8 mouse cellular contexts compared by ENCODE assay signal in the genomic region with DNA sequence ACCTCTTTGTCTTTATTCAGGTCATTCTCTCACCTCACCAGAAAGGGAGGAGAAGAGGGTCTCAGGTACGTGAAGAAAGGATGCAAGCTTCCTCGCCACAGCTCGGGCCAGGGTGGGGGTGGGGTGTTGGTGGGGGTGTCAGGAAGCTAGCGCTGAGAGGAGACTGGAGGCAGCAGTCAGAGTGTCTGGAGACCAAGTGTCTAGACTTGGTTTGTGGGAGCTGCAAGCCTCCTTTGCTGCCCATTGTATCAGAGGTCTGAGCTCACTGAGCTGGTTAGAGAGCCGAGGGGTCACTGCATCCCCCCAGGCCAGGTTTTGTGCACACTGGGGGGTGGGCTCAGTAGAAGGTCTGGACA.
A peak's percentile ranks its signal among the peaks of the same experiment; 100 is the strongest.
DNase-seq lines count a peak whose midpoint lies in the region; ATAC-seq and TF ChIP-seq lines count a peak whose summit lies in the region.

No protein-coding gene starts in this region.

- 47% methylated on average over 5 of the region's 5 CpGs for whole genome bisulfite sequencing in lung, embryonic 15.5 days
- 32% methylated on average over 5 of the region's 5 CpGs for WGBS in lung, adult 2 months
- WGBS in intestine, embryonic 14.5 days, result 42% methylated on average over 5 of the region's 5 CpGs
- 3% methylated on average over 5 of the region's 5 CpGs for WGBS in olfactory bulb, adult 2 months

- no peaks in the 10 kb centered on the region for H3K9me3 ChIP-seq in lung, embryonic 15.5 days
- no peaks in the 10 kb centered on the region for H3K9me3 ChIP-seq in intestine, embryonic 14.5 days (ENCODE audit: control insufficient read depth, low read length)

- no peak overlapping the region for H3K9ac ChIP-seq in lung, embryonic 15.5 days
- no peak overlapping the region for H3K9ac ChIP-seq in intestine, embryonic 14.5 days (ENCODE audit: low read length)

- peak overlapping the region; percentile 43 for H3K4me2 ChIP-seq in lung, embryonic 15.5 days
- peak overlapping the region; percentile 41 for H3K4me2 ChIP-seq in intestine, embryonic 14.5 days (ENCODE audit: low read length)

- no peak for TF ChIP-seq POLR2A in lung, adult 2 months (IDR thresholded peaks at IDR 0.05; ENCODE audit: borderline replicate concordance, extremely low read depth, low read depth, low read length)
- TF ChIP-seq POLR2A in olfactory bulb, adult 2 months (IDR thresholded peaks at IDR 0.05; ENCODE audit: insufficient read depth, low read depth, low read length), result peak; percentile 25; the same call in 1 of the 2 replicates

- no peaks in the 10 kb centered on the region for H3K27me3 ChIP-seq in lung, embryonic 15.5 days
- H3K27me3 ChIP-seq in intestine, embryonic 14.5 days (replicated peaks; ENCODE audit: control insufficient read depth, insufficient read depth, low read length), result no peaks in the 10 kb centered on the region

- no peak for ATAC-seq in cerebellum, adult (ENCODE audit: insufficient number of reproducible peaks, low FRiP score, low TSS enrichment)
- ATAC-seq in lung, embryonic 15.5 days (ENCODE audit: borderline replicate concordance, extremely low read depth, low FRiP score, low TSS enrichment), result no peak
- ATAC-seq in intestine, embryonic 14.5 days (replicated peaks; ENCODE audit: low FRiP score, low TSS enrichment, low read depth), result no peak
- no peak for ATAC-seq in activated CD4-positive, CD25-positive, alpha-beta regulatory T cell, adult 4 months

- H3K4me3 ChIP-seq in lung, embryonic 15.5 days, result no peak overlapping the region
- no peak overlapping the region for H3K4me3 ChIP-seq in lung, adult 2 months (replicated peaks; ENCODE audit: extremely low read depth, low read depth, low read length)
- H3K4me3 ChIP-seq in intestine, embryonic 14.5 days (ENCODE audit: low read depth, low read length), result peak overlapping the region; percentile 6; the same call in 1 of the 2 replicates
- H3K4me3 ChIP-seq in olfactory bulb, adult 2 months (ENCODE audit: insufficient read depth, low read depth, low read length), result peak overlapping the region; percentile 56

- peak; percentile 34 to 41 for DNase-seq in cerebellum, postnatal 10 days
- DNase-seq in lung, adult 2 months, result no peak
- DNase-seq in intestine, embryonic 14.5 days (ENCODE audit: low spot score), result no peak
- no peak for DNase-seq in gastrocnemius, postnatal 25 days

- TF ChIP-seq CTCF in lung, adult 2 months (IDR thresholded peaks at IDR 0.05; ENCODE audit: insufficient read depth, low read length), result no peak
- TF ChIP-seq CTCF in olfactory bulb, adult 2 months (IDR thresholded peaks at IDR 0.05; ENCODE audit: insufficient read depth, low read depth, low read length), result no peak

- peaks cover 12% of the 10 kb centered on the region; the same call in 1 of the 2 replicates for H3K4me1 ChIP-seq in lung, embryonic 15.5 days
- H3K4me1 ChIP-seq in lung, adult 2 months (ENCODE audit: control insufficient read depth, insufficient read depth, low read length), result no peaks in the 10 kb centered on the region
- no peaks in the 10 kb centered on the region for H3K4me1 ChIP-seq in intestine, embryonic 14.5 days (replicated peaks; ENCODE audit: control insufficient read depth, insufficient read depth, low read length)
- H3K4me1 ChIP-seq in olfactory bulb, adult 2 months (ENCODE audit: control insufficient read depth, insufficient read depth, low read length), result peaks cover 25% of the 10 kb centered on the region

- H3K36me3 ChIP-seq in lung, embryonic 15.5 days, result no peaks in the 10 kb centered on the region
- H3K36me3 ChIP-seq in intestine, embryonic 14.5 days (ENCODE audit: control insufficient read depth, insufficient read depth, low read length), result no peaks in the 10 kb centered on the region

- H3K27ac ChIP-seq in lung, embryonic 15.5 days, result no peak overlapping the region
- 0 out of 2 replicates have a peak overlapping the region, but pooled peaks have one; percentile 38 for H3K27ac ChIP-seq in intestine, embryonic 14.5 days (ENCODE audit: low read depth)
- H3K27ac ChIP-seq in olfactory bulb, adult 2 months (ENCODE audit: insufficient read depth, low read depth, low read length), result peak overlapping the region; percentile 97

Comparison
In these comparisons a context has a peak if more than half of its experiments do, and no peak if none do; other contexts are left out.
1. DNase-seq: peak in cerebellum, postnatal 10 days (2 of 2); none in lung, adult 2 months (single experiment), intestine, embryonic 14.5 days (single experiment) and gastrocnemius, postnatal 25 days (single experiment).
2. H3K4me3 ChIP-seq: peak in intestine, embryonic 14.5 days (single experiment) and olfactory bulb, adult 2 months (single experiment); none in lung, embryonic 15.5 days (single experiment) and lung, adult 2 months (single experiment).